Mouse (Mus musculus) MEL (cell line): ENCODE results near the gene Ubox5.

Experiments used
- BHLHE40 ChIP-seq: IDR thresholded peaks from 2 replicates; pipeline ENCODE4 v1.6.1; 2012; ENCODE audit warnings: low read depth, mild to moderate bottlenecking, inconsistent platforms, low read length, improper control_type of control experiment, borderline replicate concordance
- CTCF ChIP-seq, 3 experiments: IDR thresholded peaks in 2 of 3; conservative IDR thresholded peaks in 1 of 3; 2 replicates each; pipeline ENCODE4 v1.5.1; 2011 to 2012; ENCODE audit warnings: low read length in 3 of 3, low read depth in 2 of 3, mild to moderate bottlenecking in 2 of 3, improper control_type of control experiment in 1 of 3, inconsistent platforms in 1 of 3, mixed read lengths in 1 of 3, moderate library complexity in 1 of 3; ENCODE audit not compliant: control insufficient read depth in 1 of 3, insufficient read depth in 1 of 3, poor library complexity in 1 of 3, severe bottlenecking in 1 of 3
- EP300 ChIP-seq, 2 experiments: IDR thresholded peaks; 2 replicates each; pipeline ENCODE4 v1.6.1; 2011; ENCODE audit warnings: improper control_type of control experiment in 2 of 2, low read length in 2 of 2, low read depth in 1 of 2, mild to moderate bottlenecking in 1 of 2
- ETS1 ChIP-seq: IDR thresholded peaks from 2 replicates; pipeline ENCODE4 v1.6.1; 2012; ENCODE audit warnings: low read depth, mild to moderate bottlenecking, inconsistent platforms, low read length, improper control_type of control experiment, moderate library complexity
- HCFC1 ChIP-seq: IDR thresholded peaks from 2 replicates; pipeline ENCODE4 v1.6.1; 2012; ENCODE audit warnings: low read depth, mild to moderate bottlenecking, inconsistent platforms, low read length, improper control_type of control experiment, moderate library complexity
- RCOR1 ChIP-seq: IDR thresholded peaks from 2 replicates; pipeline ENCODE4 v1.6.1; 2012; ENCODE audit warnings: low read depth, mild to moderate bottlenecking, inconsistent platforms, low read length, improper control_type of control experiment
- ZC3H11A ChIP-seq: IDR thresholded peaks from 2 replicates; pipeline ENCODE4 v1.6.1; 2012; ENCODE audit warnings: low read depth, mild to moderate bottlenecking, inconsistent platforms, low read length, improper control_type of control experiment

GRCm38 (mm10) chr2:130632416-130632815 lies 2.6 kb upstream of the Ubox5 start:
- TF ChIP-seq CTCF (IDR thresholded peaks at IDR 0.05 in 2 of 3, conservative IDR thresholded peaks at IDR 0.05 in 1 of 3; ENCODE audit: control insufficient read depth in 1 of 3, insufficient read depth in 1 of 3, low read depth in 2 of 3, low read length in 3 of 3, poor library complexity in 1 of 3, severe bottlenecking in 1 of 3) (no peak), HCFC1 (no peak), EP300 (IDR thresholded peaks at IDR 0.05; ENCODE audit: low read depth in 1 of 2, low read length in 2 of 2) (no peak), ETS1 (no peak), ZC3H11A (no peak), BHLHE40 (no peak), RCOR1 (no peak)
